Mouse (Mus musculus) liver, embryonic 14.5 days (tissue): Measurements from ENCODE around the gene Snrnp25.

Experiments used
- CTCF ChIP-seq: IDR thresholded peaks from 2 replicates; pipeline ENCODE4 v1.5.1; 2016; ENCODE audit warnings: antibody characterized with exemption, low read depth, control low read depth
- EP300 ChIP-seq: IDR thresholded peaks from 2 replicates; pipeline ENCODE4 v1.6.1; 2016; ENCODE audit warnings: antibody characterized with exemption, low read depth

DNA sequence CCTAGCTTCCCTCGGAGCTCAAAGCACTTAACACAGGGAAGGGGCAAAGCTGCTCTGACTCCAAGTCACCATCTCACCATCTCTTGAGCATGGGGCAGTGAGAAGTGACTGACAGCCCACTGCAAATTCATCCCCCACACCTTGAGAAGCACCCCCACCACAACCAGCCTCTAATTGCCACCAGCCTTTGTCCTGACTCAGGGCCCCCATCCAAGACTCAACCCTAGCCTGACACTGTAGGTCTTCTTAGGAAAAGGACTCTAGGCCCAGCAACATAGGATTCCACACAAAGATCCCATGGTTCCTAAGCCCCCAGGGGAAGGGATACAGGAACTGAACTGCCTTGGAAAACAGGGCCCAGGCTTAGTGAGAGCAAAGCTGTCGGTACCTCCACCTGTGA lies 30.9 kb downstream of the Snrnp25 start:
- TF ChIP-seq CTCF (no peak), EP300 (no peak)
